Mouse (Mus musculus) thymus, postnatal 36 days (tissue): Measurements from ENCODE around the gene Dvl1.

Experiments used
- DNase-seq, 2 experiments: peaks; one replicate each; pipeline ENCODE4 v3.0.0; 2022; ENCODE audit warnings: mixed read lengths in 2 of 2

Dvl1 gene

DNA sequence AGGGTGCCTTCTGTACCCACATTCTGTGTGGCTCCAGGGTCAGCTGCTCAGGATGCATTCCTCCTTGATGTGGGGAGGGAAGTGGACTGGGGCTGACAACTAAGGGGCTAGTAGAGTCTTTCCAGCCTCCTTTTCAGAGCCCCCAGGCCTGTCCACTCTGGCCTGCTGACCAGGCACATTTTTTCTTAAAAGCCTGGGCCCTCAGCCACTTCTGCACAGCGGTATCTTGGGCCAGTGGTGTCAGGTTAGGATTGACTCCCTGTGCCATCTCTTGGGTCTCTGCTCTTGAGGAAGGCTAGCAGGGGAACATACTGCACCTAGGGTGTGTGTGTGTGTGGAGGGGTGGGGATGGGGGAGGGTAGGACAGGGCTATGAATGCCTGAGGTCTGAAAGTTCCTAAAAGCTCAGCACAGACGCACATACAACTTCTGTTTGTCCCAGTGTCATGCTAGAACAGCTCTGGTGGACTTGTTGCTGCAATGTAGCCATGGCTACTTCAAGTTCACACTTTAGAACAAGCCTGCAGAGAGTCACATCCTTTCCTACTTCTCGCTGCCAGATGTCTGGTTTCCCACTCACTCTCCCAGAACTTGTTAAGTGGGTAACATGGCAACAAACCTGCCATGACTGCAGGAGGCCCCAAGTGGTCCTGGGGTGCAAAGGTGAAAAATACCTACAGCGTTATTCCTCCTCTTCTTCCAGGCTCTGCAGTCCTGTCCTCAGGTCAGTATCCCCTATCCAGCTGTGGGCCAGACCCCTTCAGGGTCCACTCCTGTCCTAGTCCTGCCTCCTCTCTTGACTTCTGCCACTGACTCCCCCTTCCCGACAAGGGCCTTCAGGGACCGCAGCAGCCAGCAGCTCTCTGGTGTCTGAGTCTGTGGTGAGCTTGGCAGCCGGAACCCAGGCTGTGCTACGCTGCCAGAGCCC, 6.9 kb upstream of the Dvl1 start:
- DNase-seq = no peak

DNA sequence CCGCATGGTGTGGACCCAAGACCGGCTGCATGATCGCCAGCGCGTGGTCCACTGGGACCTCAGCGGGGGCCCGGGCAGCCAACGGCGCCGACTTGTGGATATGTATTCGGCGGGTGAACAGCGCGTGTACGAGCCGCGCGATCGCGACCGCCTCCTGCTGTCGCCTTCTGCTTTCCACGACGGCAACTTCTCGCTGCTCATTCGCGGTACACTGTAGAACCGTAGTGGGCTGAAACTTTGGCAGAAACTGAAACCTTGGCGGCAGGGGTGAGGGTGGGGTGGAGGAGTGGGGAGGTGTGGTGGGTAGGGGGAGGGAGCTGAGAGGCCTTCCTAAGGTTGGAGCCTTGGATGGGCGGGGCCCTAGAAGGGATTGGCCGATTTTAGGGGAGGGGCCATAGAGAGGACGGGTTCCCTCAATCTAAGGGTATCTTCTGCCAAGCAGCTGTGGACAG, 6.2 kb upstream of the Dvl1 start:
- DNase-seq = peak; percentile 59 to 76

- no peak for DNase-seq
Measured at GRCm38 (mm10) chr4:155841651-155842270, 5.4 kb upstream of the Dvl1 start.

GRCm38 (mm10) chr4:155843231-155843630, 4.0 kb upstream of the Dvl1 start:
- no peak for DNase-seq

- DNase-seq = peak; percentile 57 to 73
Measured at GRCm38 (mm10) chr4:155847591-155848352, 570 bp downstream of the Dvl1 start.

GRCm38 (mm10) chr4:155848434-155849095, 1.4 kb downstream of the Dvl1 start:
- DNase-seq = no peak

DNA sequence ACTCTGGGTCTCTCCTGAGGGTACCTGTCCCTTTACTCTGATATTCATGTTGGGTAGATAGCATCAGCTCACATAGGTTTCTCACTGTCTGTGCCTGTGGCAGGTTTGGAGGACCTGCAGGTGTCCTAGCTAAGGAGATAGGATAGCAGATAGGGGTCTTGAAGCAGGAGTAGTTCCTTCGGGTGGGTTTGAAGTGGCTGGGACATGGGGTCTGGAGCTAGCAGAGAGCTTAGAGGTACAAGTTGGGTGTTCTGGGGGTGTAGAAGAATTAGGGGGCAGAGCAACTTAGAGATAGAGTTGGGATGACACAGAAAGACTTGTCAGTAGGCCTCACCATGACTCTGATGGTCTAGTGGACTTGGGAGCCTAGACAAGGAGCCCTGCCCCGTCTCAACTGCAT, 2.2 kb downstream of the Dvl1 start:
- DNase-seq = no peak

DNA sequence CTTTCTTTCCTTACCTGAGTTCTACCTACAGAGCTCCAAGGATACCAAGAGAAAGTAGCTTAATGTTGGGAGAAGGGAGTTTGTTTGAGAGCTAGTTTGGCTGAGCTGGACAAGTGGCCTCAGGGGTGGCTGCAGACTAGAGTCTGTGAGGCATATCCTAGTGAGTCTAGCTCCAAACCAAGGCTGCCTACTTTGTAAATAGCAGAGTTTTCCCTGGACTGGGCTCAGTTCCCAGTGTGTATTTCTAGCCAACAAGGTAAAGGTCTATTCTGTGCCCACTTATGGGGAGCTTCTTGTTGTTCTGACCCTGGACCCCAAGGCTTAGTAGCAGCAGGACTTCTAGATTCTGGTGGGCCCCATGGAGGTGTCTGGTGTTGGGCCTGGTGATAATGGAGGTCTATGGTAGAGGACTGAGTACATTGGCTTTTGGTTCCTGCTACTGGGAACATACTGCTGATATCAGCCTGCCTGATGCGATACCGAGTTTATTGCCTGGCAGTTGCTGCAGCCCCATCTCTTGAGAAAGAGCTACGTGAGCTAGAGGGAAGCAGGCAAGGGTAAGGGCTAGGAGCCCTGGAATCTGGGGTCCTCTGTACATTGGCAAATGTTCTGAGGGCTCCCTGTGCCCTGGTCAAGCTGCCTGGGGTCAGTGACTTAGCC, 2.7 kb downstream of the Dvl1 start:
- DNase-seq = no peak

DNA sequence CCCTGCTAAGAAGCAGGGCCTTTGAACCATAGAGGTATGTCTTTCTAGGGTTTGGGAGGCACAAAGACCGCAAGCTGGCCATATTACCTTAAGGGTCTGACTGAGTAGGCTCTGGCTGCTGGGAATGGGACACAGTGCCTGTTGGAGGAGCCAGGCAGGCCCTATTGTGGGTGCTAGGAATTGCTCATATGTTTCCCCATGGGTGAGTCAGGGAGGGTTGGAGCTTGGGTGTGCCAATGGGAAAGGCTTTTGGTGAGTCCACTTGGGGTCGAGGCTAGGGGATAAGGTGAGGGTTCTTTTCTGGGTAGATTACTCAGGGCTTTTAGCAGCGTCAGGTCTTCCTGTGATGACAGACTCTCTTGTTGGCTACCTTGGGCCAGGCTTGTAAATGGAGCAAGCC, 4.2 kb downstream of the Dvl1 start:
- no peak for DNase-seq

DNA sequence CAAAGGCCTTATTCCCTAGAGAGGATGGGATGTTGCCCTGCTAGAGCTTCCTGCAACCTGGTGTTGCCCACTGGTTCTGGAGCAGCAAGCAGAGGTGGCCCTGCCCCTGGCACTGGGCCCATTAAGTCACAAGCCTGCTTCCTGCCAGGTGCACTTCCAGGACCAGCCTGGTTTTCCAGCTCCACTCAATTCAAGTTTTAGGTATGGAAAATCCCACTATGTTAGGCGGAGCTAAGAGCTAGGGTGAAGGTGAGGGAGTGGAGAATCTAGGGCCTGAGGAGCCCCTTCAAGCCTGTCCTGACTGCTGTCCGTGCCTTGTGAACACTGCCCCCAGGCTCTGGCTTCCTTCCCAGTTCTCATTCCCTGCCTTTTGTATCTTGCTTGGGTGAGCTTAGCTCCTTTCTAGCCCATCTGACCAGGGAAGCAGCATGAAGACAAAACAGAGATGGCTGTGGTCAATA, 4.8 kb downstream of the Dvl1 start:
- DNase-seq = no peak

- DNase-seq = no peak
Measured at GRCm38 (mm10) chr4:155853421-155853820, 6.2 kb downstream of the Dvl1 start.

GRCm38 (mm10) chr4:155854991-155855390, 7.8 kb downstream of the Dvl1 start:
- no peak for DNase-seq

DNA sequence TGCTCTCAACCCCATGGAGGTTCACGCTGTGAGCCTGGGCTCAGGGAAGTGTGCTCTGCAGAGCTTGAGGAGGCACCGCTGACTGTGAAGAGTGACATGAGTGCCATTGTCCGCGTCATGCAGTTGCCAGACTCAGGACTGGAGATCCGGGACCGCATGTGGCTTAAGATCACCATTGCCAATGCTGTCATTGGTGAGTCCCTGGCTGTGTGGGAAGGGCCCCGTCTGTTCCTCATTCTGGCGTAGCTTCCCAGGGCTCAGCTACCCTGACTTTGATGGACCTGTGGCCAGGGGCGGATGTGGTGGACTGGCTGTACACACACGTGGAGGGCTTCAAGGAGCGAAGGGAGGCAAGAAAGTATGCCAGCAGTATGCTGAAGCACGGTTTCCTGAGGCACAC, 8.9 kb downstream of the Dvl1 start:
- no peak for DNase-seq

GRCm38 (mm10) chr4:155856881-155857280, 9.7 kb downstream of the Dvl1 start:
- peak in 1 of 2 experiments; percentile 2 for DNase-seq

DNA sequence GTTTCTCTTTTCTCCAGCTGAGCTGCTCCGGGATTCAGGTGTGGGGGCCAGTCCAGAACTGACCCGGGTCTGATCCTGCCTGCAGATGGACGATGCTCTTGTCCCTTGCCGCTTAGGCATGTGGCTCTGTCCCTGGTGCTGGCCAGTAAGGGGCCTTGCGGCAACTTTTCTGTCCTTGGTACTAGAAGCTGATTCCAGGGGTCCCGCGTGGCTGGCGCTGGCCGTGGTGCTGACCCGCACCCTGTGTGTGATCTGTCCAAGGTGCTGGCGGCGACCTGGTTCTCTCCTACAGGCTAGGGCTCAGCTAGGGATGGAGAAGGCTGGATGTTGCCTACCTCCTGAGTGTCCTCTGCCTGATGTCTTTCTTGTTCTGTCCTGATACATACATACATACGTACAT, 12.1 kb downstream of the Dvl1 start:
- peak; percentile 39 to 40 for DNase-seq

- DNase-seq = no peak
Measured at GRCm38 (mm10) chr4:155861787-155862186, 14.6 kb downstream of the Dvl1 start.

DNA sequence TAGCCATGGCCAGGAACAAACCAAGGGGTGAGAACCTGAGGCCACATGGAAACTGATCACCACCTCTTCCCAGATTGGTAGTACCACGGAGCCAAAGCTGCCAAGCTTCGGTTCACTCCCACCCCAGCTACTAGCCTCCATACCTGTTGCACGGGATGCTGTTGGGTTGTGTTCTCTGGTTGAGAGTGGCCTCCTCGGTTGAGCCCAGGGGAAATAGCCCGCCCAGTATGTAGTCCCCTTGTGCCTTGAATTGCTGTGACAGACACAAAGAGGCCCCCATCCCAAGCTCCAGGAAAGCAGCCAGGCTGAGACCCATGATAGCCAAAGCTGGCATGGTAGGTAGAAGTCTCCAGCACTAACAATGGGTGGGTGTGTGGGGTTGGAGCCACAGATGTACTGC, 15.8 kb downstream of the Dvl1 start, which contains the start of gene Tas1r3:
Tas1r3 (minus strand) TSS at position 362 of the 400 bp plus-strand sequence.
- no peak for DNase-seq

DNA sequence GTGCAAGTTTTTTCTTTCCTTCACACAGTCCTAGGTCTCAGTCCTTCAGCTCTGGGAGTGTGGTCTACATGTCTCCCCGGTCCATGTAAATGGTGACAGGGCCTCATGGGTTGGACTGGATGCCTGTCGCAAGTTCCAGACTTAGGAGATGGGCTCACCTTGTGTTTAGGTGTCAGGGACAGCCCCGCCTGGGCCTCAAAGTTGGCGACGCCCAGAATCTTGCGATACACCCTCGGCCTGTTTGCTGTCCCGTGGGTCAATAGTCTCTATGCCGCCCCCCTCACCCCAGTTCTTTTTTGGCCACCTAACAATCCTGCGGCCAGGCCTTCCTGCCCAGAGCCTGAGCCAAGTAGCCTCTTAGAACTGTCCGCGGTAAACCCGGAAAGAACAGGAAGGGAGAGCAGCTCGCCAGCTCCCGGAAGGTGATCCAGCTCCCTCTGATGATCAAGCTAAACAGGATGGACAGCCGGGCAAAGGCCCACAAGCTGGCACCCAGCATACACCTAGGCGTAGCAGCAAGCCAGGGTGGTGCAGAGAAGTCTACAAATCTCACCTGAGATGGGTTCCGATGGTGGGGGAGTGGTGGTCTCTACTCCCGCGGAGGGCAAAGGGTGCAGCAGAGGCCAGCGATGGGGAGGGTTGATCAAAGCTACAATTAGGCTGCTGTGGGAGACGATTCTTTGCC, 21.6 kb downstream of the Dvl1 start:
- DNase-seq = peak in 1 of 2 experiments; percentile 34

- peak; percentile 96 to 97 for DNase-seq
Measured at GRCm38 (mm10) chr4:155869317-155870033, 22.3 kb downstream of the Dvl1 start, which contains the start of the genes Cptp and Ints11. TSS of gene Cptp (minus strand) at chr4:155869440. TSS of gene Ints11 (plus strand) at chr4:155869546.

DNA sequence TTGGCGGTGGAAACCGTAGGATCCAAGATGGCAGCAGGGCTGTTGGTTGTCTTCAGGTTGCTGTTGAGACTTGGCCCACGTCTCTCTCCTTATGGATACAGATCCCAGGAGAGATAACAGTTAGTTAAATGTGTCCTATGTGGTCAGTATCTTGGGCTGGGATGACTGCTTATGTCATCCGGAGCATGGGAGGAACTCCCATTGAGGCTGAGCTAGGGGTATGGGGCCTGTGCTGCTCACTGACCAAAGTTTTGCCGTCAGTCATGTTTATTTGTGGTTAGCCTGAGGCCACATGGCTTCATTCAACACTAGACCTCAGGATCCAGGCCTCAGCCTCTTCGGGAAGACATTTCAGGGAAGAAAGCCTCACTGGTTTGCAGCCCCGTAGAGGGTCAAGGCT, 24.2 kb downstream of the Dvl1 start:
- DNase-seq = no peak

- no peak for DNase-seq
Measured at GRCm38 (mm10) chr4:155883587-155883986, 36.4 kb downstream of the Dvl1 start.
